Mouse (Mus musculus): Measurements from ENCODE around the gene Actb.

The Actb gene

DNA sequence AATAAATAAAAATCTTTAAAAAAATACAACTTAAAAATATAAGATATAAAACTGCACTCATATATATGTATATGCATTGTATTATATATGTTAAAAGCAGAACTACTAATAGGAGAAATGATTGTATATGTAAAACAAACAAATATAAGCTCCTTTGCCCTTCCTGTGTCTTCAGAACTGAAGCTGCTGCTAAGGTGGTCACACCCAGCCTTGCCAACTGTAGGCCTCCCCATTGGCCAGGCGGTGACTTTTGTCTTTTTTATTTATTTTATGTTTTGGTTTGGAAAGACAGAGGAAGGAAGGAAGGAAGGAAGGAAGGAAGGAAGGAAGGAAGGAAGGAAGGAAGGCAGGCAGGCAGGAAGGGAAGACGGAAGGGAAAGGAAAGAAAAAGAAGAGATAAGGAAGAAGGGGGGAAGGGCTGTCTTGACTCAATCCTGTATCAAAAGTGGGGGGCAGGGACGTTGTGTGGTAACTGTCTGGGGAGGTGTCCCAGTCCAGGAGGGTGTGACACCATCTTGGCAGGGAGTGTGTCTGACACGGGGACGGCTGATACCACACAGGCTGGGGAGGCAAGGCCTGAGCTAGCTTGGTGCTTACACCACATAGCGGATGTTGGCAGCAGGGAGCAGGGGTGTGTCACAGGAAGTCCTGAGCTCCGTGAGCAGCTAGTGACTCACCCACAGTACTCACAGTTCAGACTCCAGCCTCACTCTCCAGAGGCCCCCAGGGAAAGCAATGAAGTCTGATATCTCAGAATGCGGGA lies 13.9 kb upstream of the Actb start:
- DNase-seq: peak; percentile 86

DNA sequence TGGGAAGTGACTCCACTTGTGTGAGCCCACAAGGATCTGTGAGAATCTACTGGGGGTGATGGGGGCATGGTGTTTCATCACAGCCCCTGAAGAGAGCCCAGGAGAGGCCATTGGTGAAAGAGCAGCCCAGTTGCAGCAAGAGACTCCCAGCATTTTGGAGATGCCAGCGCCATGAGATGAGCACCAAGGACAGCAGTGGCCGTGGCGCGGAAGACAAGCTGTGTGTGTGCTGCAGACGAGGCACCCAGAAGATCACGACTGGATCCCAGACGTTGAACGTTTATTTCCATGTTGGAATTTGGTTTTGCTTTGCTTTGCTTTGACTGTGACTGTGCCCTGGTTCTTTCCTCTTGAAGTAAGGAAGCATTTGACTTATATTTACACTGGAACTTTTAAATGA lies 10.8 kb upstream of the Actb start:
- no peak for DNase-seq

- DNase-seq: no peak
These were observed 10.0 kb upstream of the Actb start for GRCm38 (mm10) chr5:142916593-142916992.

DNA sequence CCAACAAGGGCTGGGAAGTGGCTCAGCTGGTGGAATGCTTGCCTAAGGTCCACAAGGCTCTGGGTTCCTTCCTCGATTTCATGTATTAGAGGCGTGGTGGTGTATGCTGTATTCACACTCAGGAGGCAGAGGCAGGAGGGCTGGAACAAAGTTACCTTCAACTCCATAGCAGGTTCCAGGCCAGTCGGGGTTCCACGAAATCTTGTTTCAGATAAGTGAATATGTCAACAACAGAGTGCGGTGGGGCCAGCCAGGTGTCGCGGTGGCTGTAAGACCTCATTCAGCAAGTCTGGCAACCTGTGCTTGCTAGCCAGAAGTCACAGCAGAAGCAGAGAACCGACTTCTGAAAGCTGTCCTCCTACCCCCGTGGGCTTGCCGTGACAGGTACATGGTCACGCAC lies 8.7 kb upstream of the Actb start:
- no peak for DNase-seq

DNA sequence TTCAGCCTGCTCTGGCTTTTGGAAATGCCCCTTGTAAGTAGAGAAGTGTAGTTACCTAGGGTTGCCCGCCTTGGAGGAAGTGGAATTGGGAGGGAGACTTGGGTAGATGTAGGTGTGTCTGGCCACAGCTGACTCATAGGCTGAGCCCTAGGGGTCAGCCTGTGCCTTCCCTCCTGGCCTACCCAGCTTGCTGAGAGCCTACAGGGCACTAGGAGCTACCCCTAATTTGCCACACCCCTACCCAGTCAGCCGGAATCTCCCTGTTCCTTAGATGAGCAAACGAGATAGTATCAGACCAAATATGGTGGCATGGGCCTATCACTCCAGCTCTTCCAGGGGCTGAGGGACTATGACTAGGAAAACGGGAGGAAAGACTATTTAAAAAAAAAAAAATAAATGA lies 6.2 kb upstream of the Actb start:
- no peak for DNase-seq

DNA sequence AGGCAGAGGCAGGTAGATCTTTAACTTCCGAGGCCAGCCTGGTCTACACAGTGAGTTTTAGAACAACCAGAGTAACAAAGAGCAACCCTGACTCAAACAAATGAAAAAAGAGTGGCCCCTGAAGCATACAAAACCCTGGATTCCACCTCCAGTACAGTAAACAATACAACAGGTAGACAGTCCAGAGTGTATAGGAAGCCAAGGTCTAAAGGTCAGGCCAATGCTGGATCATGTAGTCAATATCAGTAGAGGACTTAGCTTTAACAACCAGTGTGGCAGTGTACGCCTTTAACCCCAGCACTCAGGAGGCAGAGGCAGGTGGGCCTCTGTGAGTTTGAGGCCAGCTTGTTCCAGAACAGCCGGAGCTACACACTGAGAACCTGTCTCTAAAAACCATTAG lies 5.8 kb upstream of the Actb start:
- no peak for DNase-seq

- no peak for DNase-seq
These were observed 5.1 kb upstream of the Actb start for GRCm38 (mm10) chr5:142911629-142912028.

- DNase-seq: no peak
These were observed 3.2 kb upstream of the Actb start for GRCm38 (mm10) chr5:142909576-142910278.

DNA sequence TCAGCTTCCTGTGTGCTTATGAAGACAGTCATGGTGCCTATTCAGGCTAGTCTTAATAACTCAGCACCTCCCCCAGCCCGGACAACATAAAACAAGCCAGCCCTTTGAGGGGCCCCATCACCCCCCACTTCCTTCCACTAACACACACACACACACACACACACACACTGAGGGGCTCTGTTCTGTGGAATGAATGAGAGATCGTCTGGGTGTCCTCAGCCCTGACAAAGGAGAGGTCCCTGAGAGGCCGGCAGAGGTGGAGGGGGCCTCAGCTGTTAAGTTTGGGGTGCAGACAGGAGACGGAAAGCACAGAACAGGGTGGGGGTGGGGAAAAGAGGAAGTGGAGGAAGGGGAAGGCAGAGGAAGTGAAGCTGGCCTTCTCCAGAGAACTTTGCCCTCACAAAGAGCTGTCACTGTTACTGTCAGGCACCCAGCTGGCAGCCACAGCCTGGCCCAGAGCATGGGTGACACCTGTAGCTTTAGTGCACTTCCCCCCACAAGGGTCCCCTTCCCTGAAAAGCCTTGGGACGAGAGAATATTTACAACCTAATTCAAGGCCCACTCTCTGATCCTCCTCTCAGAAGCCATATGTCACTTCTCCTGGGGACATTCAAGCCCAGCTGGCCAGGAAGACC lies 2.5 kb upstream of the Actb start:
- peak; percentile 82 for DNase-seq

DNA sequence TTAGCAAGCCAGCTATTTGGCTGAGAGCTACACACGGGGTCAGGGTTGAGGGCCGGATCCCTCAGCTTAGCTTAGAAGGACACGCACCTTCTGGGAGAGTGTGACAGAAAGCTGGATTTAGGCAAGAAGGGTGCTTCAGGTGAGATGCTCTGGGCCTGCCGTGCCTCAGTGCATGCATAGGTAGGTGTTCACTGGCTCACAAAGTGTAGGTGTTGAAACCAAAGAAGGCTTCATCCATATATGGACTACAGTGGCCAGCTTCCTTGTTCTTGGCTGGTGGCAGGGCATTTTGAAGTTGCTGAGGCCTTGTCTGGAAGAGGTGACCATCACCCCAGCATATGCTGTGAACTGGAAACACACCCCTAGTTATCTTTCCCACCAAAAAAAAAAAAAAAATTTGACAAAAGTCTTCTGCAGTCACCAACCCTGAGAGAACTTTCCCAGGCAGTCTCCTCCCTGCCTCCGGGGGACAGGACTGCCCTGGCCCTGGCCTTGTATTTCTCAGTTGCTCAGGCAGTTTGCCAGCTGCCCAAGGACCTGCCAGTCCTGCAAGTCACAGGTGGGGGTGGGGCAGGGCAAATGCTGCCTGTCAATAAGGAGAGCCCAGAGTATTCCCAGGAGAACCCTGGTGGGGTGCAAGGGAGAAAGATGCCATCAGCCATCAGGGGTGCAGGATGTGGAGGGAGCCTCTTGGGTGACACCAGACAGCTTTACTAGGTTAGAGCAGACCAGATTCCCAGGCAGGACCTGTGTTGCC lies 1.4 kb upstream of the Actb start:
- peak; percentile 56 for DNase-seq

GRCm38 (mm10) chr5:142907048-142907802 lies 671 bp upstream of the Actb start:
- DNase-seq: peak; percentile 67

DNA sequence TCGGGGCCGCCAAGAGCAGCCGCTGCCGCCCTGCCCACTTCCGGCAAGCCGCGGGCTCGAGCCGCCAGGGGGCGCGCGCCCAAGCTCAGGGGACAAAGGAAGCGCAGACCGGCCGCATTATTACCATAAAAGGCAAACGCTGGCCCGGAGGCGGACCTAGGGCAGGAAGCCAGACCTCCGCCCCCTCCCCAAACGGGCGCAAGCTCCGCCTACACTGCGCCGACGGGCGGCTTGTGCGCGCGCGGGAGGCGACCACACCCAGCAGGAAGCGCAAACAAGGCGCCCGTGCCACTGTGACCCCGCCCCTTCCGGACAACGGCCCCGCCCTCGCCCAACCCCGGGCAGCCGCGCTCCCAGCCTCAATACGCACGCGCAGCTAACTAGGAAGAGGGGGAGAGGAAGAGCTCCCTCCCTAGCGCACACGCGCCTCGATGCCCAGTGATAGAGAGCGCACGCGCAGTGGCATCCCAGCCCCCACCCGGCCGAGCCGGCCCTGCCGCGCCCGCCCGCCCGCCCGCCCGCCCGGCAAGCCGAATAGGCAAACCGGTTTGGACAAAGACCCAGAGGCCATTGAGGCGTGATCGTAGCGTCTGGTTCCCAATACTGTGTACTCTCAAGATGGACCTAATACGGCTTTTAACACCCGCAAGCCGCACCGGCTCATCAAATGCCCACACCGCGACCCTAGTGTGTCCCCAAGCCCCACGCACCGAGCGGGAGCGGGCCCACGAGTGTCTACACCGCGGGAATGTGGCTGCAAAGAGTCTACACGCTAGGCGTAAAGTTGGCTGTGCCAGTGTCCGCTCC lies 626 bp downstream of the Actb start:
- DNase-seq: peak; percentile 100

DNA sequence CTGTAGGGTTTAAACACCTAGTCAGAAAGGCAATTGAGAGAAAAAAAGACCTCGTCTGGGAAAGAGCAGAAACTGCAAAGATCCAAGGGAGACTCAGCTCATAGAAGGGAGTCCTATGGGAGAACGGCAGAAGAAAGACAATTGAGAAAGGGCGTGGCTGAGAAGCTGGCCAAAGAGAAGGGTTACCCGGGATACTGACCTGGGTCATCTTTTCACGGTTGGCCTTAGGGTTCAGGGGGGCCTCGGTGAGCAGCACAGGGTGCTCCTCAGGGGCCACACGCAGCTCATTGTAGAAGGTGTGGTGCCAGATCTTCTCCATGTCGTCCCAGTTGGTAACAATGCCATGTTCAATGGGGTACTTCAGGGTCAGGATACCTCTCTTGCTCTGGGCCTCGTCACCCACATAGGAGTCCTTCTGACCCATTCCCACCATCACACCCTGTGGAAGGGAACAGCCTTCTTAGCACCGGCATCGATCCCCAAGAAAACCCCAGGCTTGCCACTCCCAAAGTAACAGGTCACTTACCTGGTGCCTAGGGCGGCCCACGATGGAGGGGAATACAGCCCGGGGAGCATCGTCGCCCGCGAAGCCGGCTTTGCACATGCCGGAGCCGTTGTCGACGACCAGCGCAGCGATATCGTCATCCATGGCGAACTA lies 1.4 kb downstream of the Actb start:
- DNase-seq: no peak

GRCm38 (mm10) chr5:142904208-142905037 lies 2.1 kb downstream of the Actb start:
- DNase-seq: peak; percentile 27

- no peak for DNase-seq
These were observed 2.9 kb downstream of the Actb start for GRCm38 (mm10) chr5:142903470-142904207.

GRCm38 (mm10) chr5:142902506-142903314 lies 3.8 kb downstream of the Actb start:
- DNase-seq: no peak

GRCm38 (mm10) chr5:142901846-142902505 lies 4.6 kb downstream of the Actb start:
- DNase-seq: no peak

DNA sequence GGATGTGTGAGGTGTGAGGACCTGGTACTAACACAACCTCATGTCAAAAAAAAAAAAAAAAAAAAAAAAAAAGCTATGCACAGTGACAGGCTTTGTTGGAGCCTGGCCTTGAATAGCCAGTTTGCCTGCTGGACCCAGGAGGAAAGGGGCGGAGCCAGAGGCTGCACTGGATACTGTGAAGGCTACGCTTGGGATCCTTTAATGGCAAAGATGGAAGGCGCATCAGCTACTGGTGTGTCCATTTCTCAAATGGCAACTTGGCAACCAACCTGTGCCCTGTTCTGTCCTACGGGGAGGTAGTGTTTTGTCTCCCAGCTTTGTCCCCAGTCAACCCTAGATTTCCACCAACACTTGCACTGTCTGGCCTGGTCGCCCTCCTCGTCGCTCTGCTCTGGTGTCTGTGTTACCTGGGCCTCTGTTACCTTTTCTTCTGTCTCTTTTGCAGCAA lies 5.2 kb downstream of the Actb start:
- no peak for DNase-seq

All from thymus, postnatal 25 days (tissue).